Mouse (Mus musculus): ENCODE data around the gene Hmga1b. TPM values are rescaled to one million over a fixed set of nuclear protein-coding genes. Genes with fewer than 3 reads are reported as not detected.

Gene Hmga1b
- total RNA-seq, 2 experiments from 2014 or later: 29.5 to 31.9 TPM

GRCm38 (mm10) chr11:120808010-120808409 is 45.4 kb downstream of the Hmga1b start:
- no peak for DNase-seq
- intact Hi-C loops (cut with DNase I): loop anchor here (5.0 kb wide), 1 partner anchor 69 kb away; no protein-coding TSS in a partner anchor

DNA sequence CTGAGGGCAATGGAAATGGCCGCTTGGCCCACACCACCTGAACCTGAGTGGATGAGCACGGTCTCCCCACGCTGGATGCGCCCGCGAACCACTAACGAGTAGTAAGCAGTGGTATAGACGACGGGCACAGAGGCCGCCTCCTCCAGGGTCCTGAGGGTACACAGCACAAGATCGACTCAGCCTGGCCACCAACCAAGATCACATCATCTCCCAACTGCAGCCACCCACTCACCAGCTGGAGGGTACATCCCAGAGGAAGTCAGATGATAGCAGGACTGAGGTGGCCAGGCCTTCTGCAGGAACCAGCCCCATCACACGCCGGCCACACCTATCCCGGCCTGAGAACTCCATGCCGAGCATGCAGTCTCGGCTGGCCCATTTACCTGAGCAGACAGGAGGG is 49.5 kb downstream of the Hmga1b start:
- DNase-seq: no peak
- intact Hi-C loops (cut with DNase I): no loop called here

Other genes with a start within 250 kb of the Hmga1b start
- under 1 TPM; 0.18 to 0.25 TPM for gene Gcgr, start 232.1 kb upstream of the Hmga1b start, total RNA-seq (2021)
- 10 to 100 TPM; 19.9 to 23.8 TPM for gene Mcrip1, start 213.1 kb upstream of the Hmga1b start, total RNA-seq (2021)
- 100 to 1,000 TPM; 153 to 173 TPM for gene Ppp1r27, start 211.7 kb upstream of the Hmga1b start, total RNA-seq (2021)
- 100 to 1,000 TPM; 174 to 203 TPM for gene P4hb, start 189.5 kb upstream of the Hmga1b start, total RNA-seq (2021)
- 10 to 100 TPM; 73.1 to 77.1 TPM for gene Arhgdia, start 181.2 kb upstream of the Hmga1b start, total RNA-seq (2021)
- gene Alyref, start 164.4 kb upstream of the Hmga1b start, total RNA-seq (2021): 10 to 100 TPM; 36.1 to 41.5 TPM
- 10 to 100 TPM; 44.0 to 50.5 TPM for gene Anapc11, start 164.4 kb upstream of the Hmga1b start, total RNA-seq (2021)
- not detected for gene Npb, start 154.3 kb upstream of the Hmga1b start, total RNA-seq (2021)
- gene Pcyt2, start 144.9 kb upstream of the Hmga1b start, total RNA-seq (2021): 10 to 100 TPM; 26.7 to 33.5 TPM
- gene Sirt7, start 137.6 kb upstream of the Hmga1b start, total RNA-seq (2021): 1 to 10 TPM; 4.5 TPM
- gene Mafg, start 129.2 kb upstream of the Hmga1b start, total RNA-seq (2021): 10 to 100 TPM; 48.3 to 53.7 TPM
- 1 to 10 TPM; 3.2 to 5.8 TPM for gene Pycr1, start 119.0 kb upstream of the Hmga1b start, total RNA-seq (2021)
- gene Myadml2, start 114.6 kb upstream of the Hmga1b start, total RNA-seq (2021): 100 to 1,000 TPM; 129 to 137 TPM
- gene Notum, start 101.6 kb upstream of the Hmga1b start, total RNA-seq (2021): not detected
- 10 to 100 TPM; 24.4 to 34.0 TPM for gene Aspscr1, start 89.8 kb upstream of the Hmga1b start, total RNA-seq (2021)
- 10 to 100 TPM; 23.2 to 27.0 TPM for gene Cenpx, start 49.1 kb upstream of the Hmga1b start, total RNA-seq (2021)
- gene Lrrc45, start 48.9 kb upstream of the Hmga1b start, total RNA-seq (2021): 1 to 10 TPM; 3.7 to 4.1 TPM
- gene Rac3, start 41.3 kb upstream of the Hmga1b start, total RNA-seq (2021): under 1 TPM; 0.84 to 0.92 TPM
- gene Dcxr, start 35.5 kb upstream of the Hmga1b start, total RNA-seq (2021): 1 to 10 TPM; 4.5 to 9.2 TPM
- 10 to 100 TPM in 1 of 2 experiments, 1 to 10 TPM in 1; 9.2 to 15.8 TPM for gene Cbr2, start 30.7 kb upstream of the Hmga1b start, total RNA-seq (2021)
- gene Rfng, start 21.4 kb downstream of the Hmga1b start, total RNA-seq (2021): 1 to 10 TPM; 9.9 to 10.0 TPM
- gene Gps1, start 21.5 kb downstream of the Hmga1b start, total RNA-seq (2021): 10 to 100 TPM; 52.6 to 52.7 TPM
- 10 to 100 TPM; 31.3 to 32.9 TPM for gene Dus1l, start 33.6 kb downstream of the Hmga1b start, total RNA-seq (2021)
- 10 to 100 TPM; 12.5 to 20.0 TPM for gene Fasn, start 61.8 kb downstream of the Hmga1b start, total RNA-seq (2021)
- gene Ccdc57, start 170.1 kb downstream of the Hmga1b start, total RNA-seq (2021): 1 to 10 TPM; 4.1 to 4.9 TPM
- 100 to 1,000 TPM; 365 to 521 TPM for gene Slc16a3, start 185.7 kb downstream of the Hmga1b start, total RNA-seq (2021)
- gene Csnk1d, start 228.5 kb downstream of the Hmga1b start, total RNA-seq (2021): 10 to 100 TPM; 51.6 to 54.5 TPM

Measured in gastrocnemius, postnatal 36 days (tissue).